ENCODE assay signal across 8 mouse cellular contexts in the genomic region with DNA sequence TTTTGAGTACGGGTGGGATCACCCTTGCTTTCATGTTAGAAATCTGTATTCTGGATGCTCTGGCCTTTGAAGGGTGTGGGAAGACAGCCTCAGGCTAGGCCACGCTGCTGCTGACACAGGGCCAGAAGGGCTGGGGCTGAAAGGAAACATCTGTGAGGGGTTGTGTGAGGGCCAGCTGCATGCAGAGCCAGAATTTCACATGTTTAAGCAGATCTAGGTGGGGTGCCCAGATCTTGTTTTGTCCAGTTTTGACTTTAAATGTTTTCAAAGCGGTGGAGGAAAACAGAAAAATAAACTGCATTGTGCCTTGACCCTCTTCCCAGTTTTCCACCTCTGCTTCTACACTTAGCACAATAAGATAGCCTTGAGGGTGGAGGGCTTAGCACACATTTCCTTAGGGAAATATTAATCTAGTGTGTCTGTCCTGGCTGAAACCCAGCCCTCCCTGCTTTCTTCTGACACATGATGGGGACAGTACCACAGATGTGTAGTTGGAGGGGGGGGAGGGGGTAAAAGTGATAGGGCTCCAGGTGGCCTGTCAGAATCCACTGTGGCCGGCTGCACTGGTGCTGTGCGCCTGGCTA. TPM values are rescaled to one million over a fixed set of nuclear protein-coding genes. Genes with fewer than 3 reads are reported as not detected.
A peak's percentile ranks its signal among the peaks of the same experiment; 100 is the strongest.
DNase-seq lines count a peak whose midpoint lies in the region; ATAC-seq and TF ChIP-seq lines count a peak whose summit lies in the region.

No protein-coding gene starts in this region.

- no peaks in the 10 kb centered on the region for H3K27me3 ChIP-seq in forebrain, embryonic 14.5 days (replicated peaks; ENCODE audit: control insufficient read depth, insufficient read depth, low read length)
- no peaks in the 10 kb centered on the region for H3K27me3 ChIP-seq in forebrain, embryonic 15.5 days
- no peaks in the 10 kb centered on the region for H3K27me3 ChIP-seq in hindbrain, embryonic 15.5 days
- no peaks in the 10 kb centered on the region for H3K27me3 ChIP-seq in forebrain, embryonic 16.5 days (replicated peaks; ENCODE audit: control insufficient read depth, insufficient read depth, low read length)

- peaks cover 46% of the 10 kb centered on the region for H3K36me3 ChIP-seq in forebrain, embryonic 14.5 days (ENCODE audit: control insufficient read depth, insufficient read depth, low read length)
- peaks cover 61% of the 10 kb centered on the region for H3K36me3 ChIP-seq in forebrain, embryonic 15.5 days
- peaks cover 45% of the 10 kb centered on the region for H3K36me3 ChIP-seq in hindbrain, embryonic 15.5 days
- peaks cover 11% of the 10 kb centered on the region for H3K36me3 ChIP-seq in forebrain, embryonic 16.5 days (ENCODE audit: control insufficient read depth, insufficient read depth)

- intact Hi-C loops in gastrocnemius, adult 2 months (cut with DNase I): no loop called here

- no peak overlapping the region for H3K27ac ChIP-seq in forebrain, embryonic 14.5 days (ENCODE audit: low read depth, low read length)
- no peak overlapping the region for H3K27ac ChIP-seq in forebrain, embryonic 15.5 days (replicated peaks)
- H3K27ac ChIP-seq in gastrocnemius, adult 2 months: peak overlapping the region; percentile 74
- peak overlapping the region; percentile 35 for H3K27ac ChIP-seq in hindbrain, embryonic 15.5 days (replicated peaks)
- no peak overlapping the region for H3K27ac ChIP-seq in forebrain, embryonic 16.5 days (ENCODE audit: low read length)

- WGBS in forebrain, embryonic 14.5 days: 88% methylated on average over 5 of the region's 5 CpGs
- WGBS in forebrain, embryonic 15.5 days: 80% methylated on average over 5 of the region's 5 CpGs
- WGBS in hindbrain, embryonic 15.5 days: 59% methylated on average over 5 of the region's 5 CpGs
- WGBS in forebrain, embryonic 16.5 days: 77% methylated on average over 5 of the region's 5 CpGs

- no peak overlapping the region for H3K9ac ChIP-seq in forebrain, embryonic 14.5 days (ENCODE audit: low read length)
- no peak overlapping the region for H3K9ac ChIP-seq in forebrain, embryonic 15.5 days (replicated peaks)
- no peak overlapping the region for H3K9ac ChIP-seq in hindbrain, embryonic 15.5 days
- no peak overlapping the region for H3K9ac ChIP-seq in forebrain, embryonic 16.5 days (replicated peaks; ENCODE audit: low read depth, low read length)

- DNase-seq in forebrain, embryonic 14.5 days (ENCODE audit: low spot score): peak; percentile 8
- DNase-seq in gastrocnemius, adult 2 months: peak; percentile 86
- peak; percentile 88 for DNase-seq in lung, postnatal 10 days
- DNase-seq in layer of hippocampus, adult 18-20 months (ENCODE audit: low spot score in 2 of 2): no peak

- no peak overlapping the region for H3K4me2 ChIP-seq in forebrain, embryonic 14.5 days (ENCODE audit: low read length)
- no peak overlapping the region for H3K4me2 ChIP-seq in forebrain, embryonic 15.5 days (replicated peaks)
- no peak overlapping the region for H3K4me2 ChIP-seq in hindbrain, embryonic 15.5 days
- H3K4me2 ChIP-seq in forebrain, embryonic 16.5 days (ENCODE audit: low read length): no peak overlapping the region

- no peak for ATAC-seq in forebrain, embryonic 14.5 days
- ATAC-seq in forebrain, embryonic 15.5 days (replicated peaks): no peak
- peak; percentile 65; the same call in 1 of the 2 replicates for ATAC-seq in hindbrain, embryonic 15.5 days (ENCODE audit: low FRiP score, low read depth)
- no peak for ATAC-seq in forebrain, embryonic 16.5 days
- ATAC-seq in frontal cortex, adult (ENCODE audit: low TSS enrichment): no peak

- no peak overlapping the region for H3K4me3 ChIP-seq in forebrain, embryonic 14.5 days (ENCODE audit: low read depth, low read length)
- no peak overlapping the region for H3K4me3 ChIP-seq in forebrain, embryonic 15.5 days
- H3K4me3 ChIP-seq in gastrocnemius, adult 2 months: no peak overlapping the region
- H3K4me3 ChIP-seq in hindbrain, embryonic 15.5 days: no peak overlapping the region
- H3K4me3 ChIP-seq in forebrain, embryonic 16.5 days (replicated peaks; ENCODE audit: low read length): no peak overlapping the region

- no peak for TF ChIP-seq CTCF in gastrocnemius, adult 2 months (IDR thresholded peaks at IDR 0.05)

- H3K4me1 ChIP-seq in forebrain, embryonic 14.5 days (ENCODE audit: control insufficient read depth, insufficient read depth, low read length): no peaks in the 10 kb centered on the region
- H3K4me1 ChIP-seq in forebrain, embryonic 15.5 days: no peaks in the 10 kb centered on the region
- H3K4me1 ChIP-seq in hindbrain, embryonic 15.5 days (replicated peaks): no peaks in the 10 kb centered on the region
- no peaks in the 10 kb centered on the region for H3K4me1 ChIP-seq in forebrain, embryonic 16.5 days (replicated peaks; ENCODE audit: control insufficient read depth, insufficient read depth, low read length)

- 0 out of 2 replicates have a peak, but pooled peaks cover under 1% of the 10 kb centered on the region for H3K9me3 ChIP-seq in forebrain, embryonic 14.5 days (replicated peaks; ENCODE audit: control insufficient read depth, low read length)
- H3K9me3 ChIP-seq in forebrain, embryonic 15.5 days: no peaks in the 10 kb centered on the region
- no peaks in the 10 kb centered on the region for H3K9me3 ChIP-seq in hindbrain, embryonic 15.5 days
- H3K9me3 ChIP-seq in forebrain, embryonic 16.5 days (ENCODE audit: control insufficient read depth, low read length): no peaks in the 10 kb centered on the region

RNA-seq across cellular contexts. Expression of gene Clec3b, which starts 11.8 kb away (rescaled TPM):
- polyA plus RNA-seq in forebrain, embryonic 14.5 days (2014; fragmentation: Nextera tagmentation; extraction: Ambion mirVana): 0.36 TPM in 1 of 2 replicates, not detected in the other
- polyA plus RNA-seq in forebrain, embryonic 15.5 days (2015; fragmentation: Nextera tagmentation; extraction: Ambion mirVana): 0.32 and 0.98 TPM in 2 replicates
- 10 to 100 TPM; 33.5 to 50.2 TPM for total RNA-seq in gastrocnemius, adult 2 months (2021)
- polyA plus RNA-seq in hindbrain, embryonic 15.5 days (2015; fragmentation: Nextera tagmentation; extraction: Ambion mirVana): 3.2 and 3.6 TPM in 2 replicates
- total RNA-seq in layer of hippocampus, adult 18-20 months (2021): 1 to 10 TPM; 1.7 to 2.4 TPM
- 0.35 and 0.76 TPM in 2 replicates for polyA plus RNA-seq in forebrain, embryonic 16.5 days (2015; fragmentation: Nextera tagmentation; extraction: Ambion mirVana)

RNA-seq across cellular contexts. Expression of gene Exosc7, which starts 26.0 kb away (rescaled TPM):
- polyA plus RNA-seq in forebrain, embryonic 14.5 days (2014; fragmentation: Nextera tagmentation; extraction: Ambion mirVana): 103 and 108 TPM in 2 replicates
- polyA plus RNA-seq in forebrain, embryonic 15.5 days (2015; fragmentation: Nextera tagmentation; extraction: Ambion mirVana): 92.6 and 98.2 TPM in 2 replicates
- total RNA-seq in gastrocnemius, adult 2 months (2021): 10 to 100 TPM; 18.3 to 21.3 TPM
- 78.1 and 79.3 TPM in 2 replicates for polyA plus RNA-seq in hindbrain, embryonic 15.5 days (2015; fragmentation: Nextera tagmentation; extraction: Ambion mirVana)
- 10 to 100 TPM; 41.1 to 41.9 TPM for total RNA-seq in layer of hippocampus, adult 18-20 months (2021)
- polyA plus RNA-seq in forebrain, embryonic 16.5 days (2015; fragmentation: Nextera tagmentation; extraction: Ambion mirVana): 95.7 and 97.8 TPM in 2 replicates

RNA-seq across cellular contexts. Expression of gene Zdhhc3, which starts 26.0 kb away (rescaled TPM):
- polyA plus RNA-seq in forebrain, embryonic 14.5 days (2014; fragmentation: Nextera tagmentation; extraction: Ambion mirVana): 50.7 and 51.2 TPM in 2 replicates
- 80.8 and 81.0 TPM in 2 replicates for polyA plus RNA-seq in forebrain, embryonic 15.5 days (2015; fragmentation: Nextera tagmentation; extraction: Ambion mirVana)
- total RNA-seq in gastrocnemius, adult 2 months (2021): 10 to 100 TPM; 53.2 to 55.8 TPM
- 87.1 and 93.5 TPM in 2 replicates for polyA plus RNA-seq in hindbrain, embryonic 15.5 days (2015; fragmentation: Nextera tagmentation; extraction: Ambion mirVana)
- 10 to 100 TPM; 57.5 to 62.1 TPM for total RNA-seq in layer of hippocampus, adult 18-20 months (2021)
- polyA plus RNA-seq in forebrain, embryonic 16.5 days (2015; fragmentation: Nextera tagmentation; extraction: Ambion mirVana): 82.1 and 90.0 TPM in 2 replicates

Comparison
In these comparisons a context has a peak if more than half of its experiments do, and no peak if none do; other contexts are left out.
1. DNase-seq: peak in forebrain, embryonic 14.5 days (single experiment), gastrocnemius, adult 2 months (single experiment) and lung, postnatal 10 days (single experiment); none in layer of hippocampus, adult 18-20 months (0 of 2).
2. H3K27ac ChIP-seq: peak in gastrocnemius, adult 2 months (single experiment) and hindbrain, embryonic 15.5 days (single experiment); none in forebrain, embryonic 14.5 days (single experiment), forebrain, embryonic 15.5 days (single experiment) and forebrain, embryonic 16.5 days (single experiment).